Mouse (Mus musculus): ENCODE data around the gene Zfp322a. TPM values are rescaled to one million over a fixed set of nuclear protein-coding genes. Genes with fewer than 3 reads are reported as not detected.
A peak's percentile ranks its signal among the peaks of the same experiment; 100 is the strongest.

Gene Zfp322a
- polyA plus RNA-seq, 1 experiment from 2014 or later, result 17.2 TPM

DNA sequence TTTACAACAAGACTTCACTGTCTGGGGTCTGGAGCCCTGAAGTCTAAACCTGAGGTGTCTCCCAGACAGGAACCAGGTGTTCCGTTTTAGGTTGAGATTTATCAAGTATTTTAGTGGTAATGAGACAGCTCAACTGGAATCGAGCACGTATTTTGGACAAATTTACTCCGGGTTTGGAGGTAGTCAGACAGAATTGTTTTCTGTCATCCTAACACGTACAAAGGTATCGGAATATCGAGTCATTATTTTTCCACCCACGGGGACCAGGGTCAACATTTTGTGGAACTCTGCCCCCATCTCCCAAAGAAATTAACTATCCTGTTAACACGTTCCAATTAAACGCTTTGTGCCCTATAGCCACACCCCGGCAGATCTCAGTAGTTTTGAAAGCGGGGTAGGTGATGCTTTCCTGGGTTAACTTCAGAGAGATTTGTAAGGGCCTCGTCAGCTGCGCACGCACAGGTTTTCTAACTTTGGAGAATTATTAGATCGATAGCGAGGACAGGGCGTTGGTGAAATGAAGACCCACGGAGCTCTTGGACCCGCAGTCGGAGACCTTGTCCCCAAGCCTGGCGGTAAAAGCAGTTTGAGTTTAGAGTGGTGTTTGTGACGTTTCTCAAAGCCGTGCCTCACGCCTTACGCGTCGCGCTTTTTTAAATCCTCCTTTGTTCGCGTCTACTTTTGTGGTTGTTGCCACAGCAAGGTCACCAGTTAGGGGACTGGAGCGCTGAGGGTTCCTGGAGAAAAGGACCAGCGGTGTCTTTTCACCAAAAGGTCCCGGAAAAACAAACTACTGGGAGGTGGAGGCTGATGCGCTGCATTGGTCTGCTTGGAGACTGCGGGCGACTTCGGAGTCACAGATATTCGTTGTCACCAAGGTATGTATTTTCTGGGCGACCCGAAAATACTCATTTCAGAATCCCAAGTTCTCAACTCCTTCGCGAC is 26.6 kb upstream of the Zfp322a start:
- H3K27me3 ChIP-seq (replicated peaks; ENCODE audit: control insufficient read depth, insufficient read depth, low read length), result peaks cover 39% of the 10 kb centered on the region
- WGBS, result 3% methylated on average over 43 of the region's 43 CpGs

DNA sequence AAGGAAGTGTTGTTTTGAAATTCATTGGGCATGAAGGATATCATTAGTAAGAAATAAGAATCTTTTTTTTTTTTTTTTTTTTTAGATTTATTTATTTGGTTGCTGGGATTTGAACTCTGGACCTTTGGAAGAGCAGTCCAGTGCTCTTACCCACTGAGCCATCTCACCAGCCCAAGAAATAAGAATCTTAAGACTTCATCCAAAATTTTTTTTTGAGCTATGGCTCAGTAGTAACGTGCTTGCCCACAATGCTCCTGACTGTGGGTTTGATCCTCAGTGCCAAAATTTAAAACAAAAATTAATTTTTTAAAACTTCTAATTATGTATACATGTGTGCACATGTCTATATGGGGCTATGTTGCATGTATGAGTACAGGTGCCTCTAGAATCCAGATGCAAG is 18.5 kb upstream of the Zfp322a start:
- Histone ChIP-seq H3K27me3 (replicated peaks; ENCODE audit: control insufficient read depth, insufficient read depth, low read length) (no peaks in the 10 kb centered on the region), H3K4me3 (ENCODE audit: low read depth, low read length) (no peak overlapping the region), H3K9me3 (ENCODE audit: control insufficient read depth) (no peaks in the 10 kb centered on the region), H3K36me3 (ENCODE audit: control insufficient read depth, insufficient read depth) (no peaks in the 10 kb centered on the region), H3K27ac (ENCODE audit: low read depth, low read length) (no peak overlapping the region), H3K4me1 (replicated peaks; ENCODE audit: control insufficient read depth, insufficient read depth, low read length) (no peaks in the 10 kb centered on the region), H3K4me2 (replicated peaks; ENCODE audit: low read depth) (no peak overlapping the region), H3K9ac (ENCODE audit: low read depth, low read length) (no peak overlapping the region)
- TF ChIP-seq CTCF (IDR thresholded peaks at IDR 0.05; ENCODE audit: low read depth), result no peak
- 90% methylated on average over 1 of the region's 1 CpGs for WGBS
- ATAC-seq, result no peak

More for the DNA sequence above, 26.6 kb upstream of the Zfp322a start:
- H3K36me3 ChIP-seq (ENCODE audit: control insufficient read depth, insufficient read depth), result no peaks in the 10 kb centered on the region
- H3K4me2 ChIP-seq (replicated peaks; ENCODE audit: low read depth), result peak overlapping the region; percentile 66
- H3K27ac ChIP-seq (ENCODE audit: low read depth, low read length), result no peak overlapping the region
- H3K4me3 ChIP-seq (ENCODE audit: low read depth, low read length), result peak overlapping the region; percentile 44
- ATAC-seq, result no peak
- no peak for TF ChIP-seq CTCF (IDR thresholded peaks at IDR 0.05; ENCODE audit: low read depth)
- H3K9ac ChIP-seq (ENCODE audit: low read depth, low read length), result no peak overlapping the region
- H3K9me3 ChIP-seq (ENCODE audit: control insufficient read depth), result no peaks in the 10 kb centered on the region
- no peaks in the 10 kb centered on the region for H3K4me1 ChIP-seq (replicated peaks; ENCODE audit: control insufficient read depth, insufficient read depth, low read length)

- Histone ChIP-seq H3K36me3 (ENCODE audit: control insufficient read depth, insufficient read depth) (no peaks in the 10 kb centered on the region), H3K9ac (ENCODE audit: low read depth, low read length) (no peak overlapping the region), H3K9me3 (ENCODE audit: control insufficient read depth) (no peaks in the 10 kb centered on the region), H3K4me3 (ENCODE audit: low read depth, low read length) (no peak overlapping the region), H3K27me3 (replicated peaks; ENCODE audit: control insufficient read depth, insufficient read depth, low read length) (no peaks in the 10 kb centered on the region), H3K4me2 (replicated peaks; ENCODE audit: low read depth) (no peak overlapping the region), H3K27ac (ENCODE audit: low read depth, low read length) (no peak overlapping the region), H3K4me1 (replicated peaks; ENCODE audit: control insufficient read depth, insufficient read depth, low read length) (no peaks in the 10 kb centered on the region)
- no peak for TF ChIP-seq CTCF (IDR thresholded peaks at IDR 0.05; ENCODE audit: low read depth)
- 62% methylated on average over 1 of the region's 1 CpGs for WGBS
- no peak for ATAC-seq
Measured at GRCm38 (mm10) chr13:23383127-23383526, 14.1 kb upstream of the Zfp322a start.

DNA sequence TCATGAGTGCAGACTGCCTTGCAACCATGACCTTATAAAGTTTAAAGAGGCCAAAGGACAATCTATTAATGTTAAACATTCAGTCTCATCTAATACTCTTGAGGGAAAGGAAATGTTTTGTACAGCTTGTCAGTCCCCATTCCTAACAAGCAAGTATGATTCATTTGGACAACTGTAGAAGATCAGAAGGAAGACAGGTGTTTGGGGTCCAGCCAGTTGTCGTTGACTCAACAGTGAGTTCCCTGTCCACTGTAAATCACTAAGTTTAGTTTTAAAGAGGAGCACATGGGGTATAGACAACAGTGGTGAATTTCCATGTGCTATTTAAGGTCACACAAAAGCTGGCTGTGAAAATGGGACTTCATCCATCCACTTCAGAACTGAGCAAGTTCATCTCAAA is 3.4 kb upstream of the Zfp322a start:
- H3K9ac ChIP-seq (ENCODE audit: low read depth, low read length), result no peak overlapping the region
- WGBS, result 67% methylated on average over 1 of the region's 1 CpGs
- H3K27ac ChIP-seq (ENCODE audit: low read depth, low read length), result no peak overlapping the region
- no peaks in the 10 kb centered on the region for H3K36me3 ChIP-seq (ENCODE audit: control insufficient read depth, insufficient read depth)
- H3K4me2 ChIP-seq (replicated peaks; ENCODE audit: low read depth), result no peak overlapping the region
- no peaks in the 10 kb centered on the region for H3K27me3 ChIP-seq (replicated peaks; ENCODE audit: control insufficient read depth, insufficient read depth, low read length)
- H3K4me3 ChIP-seq (ENCODE audit: low read depth, low read length), result no peak overlapping the region
- H3K4me1 ChIP-seq (replicated peaks; ENCODE audit: control insufficient read depth, insufficient read depth, low read length), result no peaks in the 10 kb centered on the region
- ATAC-seq, result no peak
- no peaks in the 10 kb centered on the region for H3K9me3 ChIP-seq (ENCODE audit: control insufficient read depth)
- TF ChIP-seq CTCF (IDR thresholded peaks at IDR 0.05; ENCODE audit: low read depth), result no peak

DNA sequence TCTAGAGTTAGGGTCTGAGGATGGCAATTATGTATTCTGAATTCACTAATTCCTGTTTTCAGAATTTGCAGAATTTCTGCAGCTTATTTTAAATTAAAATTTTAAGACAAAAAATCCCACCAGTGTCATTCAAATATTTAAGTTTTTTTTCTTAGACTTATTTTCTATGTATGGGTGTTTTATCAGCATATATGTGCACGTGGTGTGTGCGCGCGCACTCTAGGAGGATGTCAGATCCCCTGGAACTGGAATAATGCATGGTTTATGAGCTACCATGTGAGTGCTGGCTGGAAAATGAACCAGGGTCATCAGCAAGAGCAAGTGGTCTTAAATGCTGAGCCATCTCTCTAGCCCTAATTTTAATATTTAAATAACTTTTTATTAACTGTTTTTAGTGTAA is 1.1 kb upstream of the Zfp322a start:
- H3K27ac ChIP-seq (ENCODE audit: low read depth, low read length), result no peak overlapping the region
- no peak for ATAC-seq
- WGBS, result 94% methylated on average over 4 of the region's 4 CpGs
- H3K4me1 ChIP-seq (replicated peaks; ENCODE audit: control insufficient read depth, insufficient read depth, low read length), result no peaks in the 10 kb centered on the region
- H3K4me2 ChIP-seq (replicated peaks; ENCODE audit: low read depth), result no peak overlapping the region
- TF ChIP-seq CTCF (IDR thresholded peaks at IDR 0.05; ENCODE audit: low read depth), result no peak
- no peaks in the 10 kb centered on the region for H3K9me3 ChIP-seq (ENCODE audit: control insufficient read depth)
- H3K9ac ChIP-seq (ENCODE audit: low read depth, low read length), result no peak overlapping the region
- H3K4me3 ChIP-seq (ENCODE audit: low read depth, low read length), result no peak overlapping the region
- no peaks in the 10 kb centered on the region for H3K27me3 ChIP-seq (replicated peaks; ENCODE audit: control insufficient read depth, insufficient read depth, low read length)
- no peaks in the 10 kb centered on the region for H3K36me3 ChIP-seq (ENCODE audit: control insufficient read depth, insufficient read depth)

GRCm38 (mm10) chr13:23369421-23369765 is 385 bp upstream of the Zfp322a start:
- peak overlapping the region; percentile 66 for H3K9ac ChIP-seq (ENCODE audit: low read depth, low read length)
- H3K4me2 ChIP-seq (replicated peaks; ENCODE audit: low read depth), result peak overlapping the region; percentile 81
- no peaks in the 10 kb centered on the region for H3K9me3 ChIP-seq (ENCODE audit: control insufficient read depth)
- no peak for TF ChIP-seq CTCF (IDR thresholded peaks at IDR 0.05; ENCODE audit: low read depth)
- ATAC-seq, result peak; percentile 44
- peak overlapping the region; percentile 88 for H3K4me3 ChIP-seq (ENCODE audit: low read depth, low read length)
- H3K36me3 ChIP-seq (ENCODE audit: control insufficient read depth, insufficient read depth), result no peaks in the 10 kb centered on the region
- no peaks in the 10 kb centered on the region for H3K27me3 ChIP-seq (replicated peaks; ENCODE audit: control insufficient read depth, insufficient read depth, low read length)
- 0% methylated on average over 10 of the region's 10 CpGs for WGBS
- no peaks in the 10 kb centered on the region for H3K4me1 ChIP-seq (replicated peaks; ENCODE audit: control insufficient read depth, insufficient read depth, low read length)
- H3K27ac ChIP-seq (ENCODE audit: low read depth, low read length), result peak overlapping the region; percentile 75

Data from intestine, postnatal 0 days (tissue).